Mouse (Mus musculus) forebrain, embryonic 11.5 days (tissue): ENCODE data around the gene Parp3. TPM values are rescaled to one million over a fixed set of nuclear protein-coding genes. Genes with fewer than 3 reads are reported as not detected.

ENCODE experiments used
- ATAC-seq: fragments of 200-750 bp; cut with Nextera tagmentation; replicated peaks from 2 replicates; pipeline ENCODE4 v1.8.0; 2017; ENCODE audit warnings: moderate TSS enrichment; ENCODE audit not compliant: low FRiP score
- DNase-seq: peaks from one replicate; pipeline ENCODE4 v3.0.0-alpha.2; 2017; ENCODE audit warnings: low spot score
- H3K27ac ChIP-seq: fragments of 300-500 bp; sonication (generic); 2 replicates; pipeline ENCODE4 v1.5.1; 2014; ENCODE audit warnings: low read depth, low read length
- H3K27me3 ChIP-seq: fragments of 300-500 bp; sonication (generic); 2 replicates; pipeline ENCODE4 v1.6.1; 2014; ENCODE audit warnings: mild to moderate bottlenecking, low read length, mixed read lengths; ENCODE audit not compliant: control insufficient read depth, insufficient read depth
- H3K36me3 ChIP-seq: fragments of 300-500 bp; sonication (generic); 2 replicates; pipeline ENCODE4 v1.6.1; 2014; ENCODE audit warnings: mild to moderate bottlenecking, low read length, moderate library complexity, mixed read lengths; ENCODE audit not compliant: control insufficient read depth, insufficient read depth
- H3K4me1 ChIP-seq: fragments of 300-500 bp; sonication (generic); replicated peaks from 2 replicates; pipeline ENCODE4 v1.6.1; 2014; ENCODE audit warnings: low read length, mixed read lengths; ENCODE audit not compliant: control insufficient read depth, insufficient read depth
- H3K4me2 ChIP-seq: fragments of 300-500 bp; sonication (generic); 2 replicates; pipeline ENCODE4 v1.6.1; 2014; ENCODE audit warnings: low read depth, mild to moderate bottlenecking, low read length, moderate library complexity, mixed read lengths; ENCODE audit not compliant: severe bottlenecking
- H3K4me3 ChIP-seq: fragments of 300-500 bp; sonication (generic); 2 replicates; pipeline ENCODE4 v1.5.1; 2014; ENCODE audit warnings: low read depth, low read length
- H3K9ac ChIP-seq: fragments of 300-500 bp; sonication (generic); 2 replicates; pipeline ENCODE4 v1.6.1; 2014; ENCODE audit warnings: low read length
- H3K9me3 ChIP-seq: fragments of 300-500 bp; sonication (generic); 2 replicates; pipeline ENCODE4 v1.6.1; 2016; ENCODE audit warnings: low read length, mixed read lengths; ENCODE audit not compliant: control insufficient read depth
- WGBS: fragments of 180-500 bp; shearing (Covaris S2); extraction: QIAGEN DNeasy Blood & Tissue Kit; methylation state at CpG from one replicate; pipeline ENCODE4 v1.1.7; 2014; 5-methylcytosine and 5-hydroxymethylcytosine counted together
- polyA plus RNA-seq: library from polyadenylated mRNA; unstranded; fragments of >200 nt; fragmentation: Nextera tagmentation; extraction: Ambion mirVana; gene quantifications from 2 replicates; pipeline ENCODE4 v1.2.1, GENCODE M21; 2014

Parp3 gene
- polyA plus RNA-seq, 1 experiment from 2014 or later = 1.2 TPM

DNA sequence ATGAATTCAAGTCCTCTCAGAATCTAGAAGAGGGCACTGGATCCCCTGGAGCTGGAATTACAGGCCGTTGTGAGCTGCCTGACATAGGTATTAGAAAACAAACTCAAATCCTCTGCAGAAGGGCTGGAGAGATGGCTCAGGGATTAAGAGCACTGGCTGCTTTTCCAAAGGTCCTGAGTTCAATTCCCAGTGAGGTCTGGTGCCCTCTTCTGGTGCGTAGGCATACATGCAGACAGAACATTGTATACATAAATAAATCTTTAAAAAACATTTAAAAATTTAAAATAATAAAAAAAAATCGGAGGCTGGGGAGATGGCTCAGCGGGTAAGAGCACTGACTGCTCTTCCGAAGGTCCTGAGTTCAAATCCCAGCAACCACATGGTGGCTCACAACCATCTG is 34.1 kb downstream of the Parp3 start:
- H3K27me3 ChIP-seq = no peaks in the 10 kb centered on the region
- H3K4me3 ChIP-seq = no peak overlapping the region
- ATAC-seq (no peak), DNase-seq (peak; percentile 38)
- H3K4me2 ChIP-seq = no peak overlapping the region
- H3K36me3 ChIP-seq = no peaks in the 10 kb centered on the region
- no peak overlapping the region for H3K27ac ChIP-seq
- no peak overlapping the region for H3K9ac ChIP-seq
- peaks cover 6% of the 10 kb centered on the region; the same call in 1 of the 2 replicates for H3K4me1 ChIP-seq
- 72% methylated on average over 5 of the region's 5 CpGs for WGBS
- H3K9me3 ChIP-seq = no peaks in the 10 kb centered on the region

DNA sequence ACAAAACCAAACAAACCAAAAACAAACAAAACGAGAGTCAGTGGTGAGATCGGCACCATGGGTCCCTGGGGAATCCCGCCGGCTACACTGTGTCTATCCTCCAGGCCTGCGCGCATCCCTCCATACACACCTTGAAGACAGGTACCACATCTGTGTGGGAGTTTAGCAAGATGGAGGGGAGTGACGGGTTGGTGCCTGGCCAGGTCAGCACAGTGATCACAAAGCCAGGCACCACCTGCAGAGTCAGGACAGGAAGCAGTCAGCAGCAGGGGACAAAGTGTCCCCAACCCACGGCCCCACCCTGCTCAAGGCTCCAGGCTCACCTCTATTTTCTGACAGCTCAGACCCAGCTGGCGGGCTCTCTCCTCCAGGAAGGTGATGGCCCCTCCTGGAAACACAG is 40.2 kb downstream of the Parp3 start:
- Histone ChIP-seq H3K4me2 (0 out of 2 replicates have a peak overlapping the region, but pooled peaks have one; percentile 8), H3K9me3 (no peaks in the 10 kb centered on the region), H3K27me3 (no peaks in the 10 kb centered on the region), H3K9ac (no peak overlapping the region), H3K4me3 (no peak overlapping the region), H3K36me3 (peaks cover 10% of the 10 kb centered on the region), H3K4me1 (peaks cover 9% of the 10 kb centered on the region; the same call in 1 of the 2 replicates), H3K27ac (no peak overlapping the region)
- DNase-seq = no peak
- WGBS = 85% methylated on average over 9 of the region's 9 CpGs
- no peak for ATAC-seq

GRCm38 (mm10) chr9:106433389-106433788 is 43.4 kb downstream of the Parp3 start:
- H3K4me1 ChIP-seq = peaks cover 11% of the 10 kb centered on the region
- H3K27me3 ChIP-seq = no peaks in the 10 kb centered on the region
- H3K4me2 ChIP-seq = no peak overlapping the region
- H3K9me3 ChIP-seq = no peaks in the 10 kb centered on the region
- no peak overlapping the region for H3K27ac ChIP-seq
- 80% methylated on average over 7 of the region's 7 CpGs for WGBS
- H3K9ac ChIP-seq = no peak overlapping the region
- peaks cover 13% of the 10 kb centered on the region for H3K36me3 ChIP-seq
- H3K4me3 ChIP-seq = no peak overlapping the region
- DNase-seq (no peak), ATAC-seq (no peak)

DNA sequence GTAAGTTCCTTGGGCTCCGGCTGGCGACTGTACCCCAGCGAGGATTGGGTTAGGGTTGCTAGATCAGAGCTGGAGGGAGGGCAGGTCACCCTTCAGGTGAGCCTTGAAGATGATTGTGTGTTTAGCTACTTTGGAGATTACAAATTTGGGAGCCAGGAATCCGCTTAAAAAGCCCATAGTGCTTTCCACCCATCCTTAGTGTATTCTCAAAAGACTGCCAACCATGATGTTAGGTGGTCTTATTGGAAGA is 46.8 kb downstream of the Parp3 start:
- H3K9me3 ChIP-seq = no peaks in the 10 kb centered on the region
- H3K27me3 ChIP-seq = no peaks in the 10 kb centered on the region
- peak overlapping the region; percentile 92 for H3K27ac ChIP-seq
- no peak; the same call in none of the 2 replicates for ATAC-seq
- H3K4me3 ChIP-seq = peak overlapping the region; percentile 92
- no peak for DNase-seq
- H3K36me3 ChIP-seq = peaks cover 13% of the 10 kb centered on the region
- H3K4me2 ChIP-seq = peak overlapping the region; percentile 84
- peaks cover 6% of the 10 kb centered on the region for H3K4me1 ChIP-seq
- 3% methylated on average over 4 of the region's 4 CpGs for WGBS
- H3K9ac ChIP-seq = peak overlapping the region; percentile 99

GRCm38 (mm10) chr9:106429221-106430014 is 47.3 kb downstream of the Parp3 start, which contains the start of gene Rpl29:
Rpl29 (plus strand) TSS chr9:106429454.
- H3K36me3 ChIP-seq = peaks cover 13% of the 10 kb centered on the region
- peaks cover 6% of the 10 kb centered on the region for H3K4me1 ChIP-seq
- DNase-seq = peak; percentile 95
- peak within 1 kb of the TSS; percentile 99 for H3K9ac ChIP-seq
- no peaks in the 10 kb centered on the region for H3K27me3 ChIP-seq
- no peaks in the 10 kb centered on the region for H3K9me3 ChIP-seq
- peak; percentile 93 for ATAC-seq
- peak within 1 kb of the TSS; percentile 92 for H3K27ac ChIP-seq
- peak within 1 kb of the TSS; percentile 92 for H3K4me3 ChIP-seq
- peak within 1 kb of the TSS; percentile 84 for H3K4me2 ChIP-seq
- under 1% methylated on average over 55 of the region's 55 CpGs for WGBS

- DNase-seq (no peak), ATAC-seq (peak; percentile 74)
- 25% methylated on average over 11 of the region's 11 CpGs for WGBS
- Histone ChIP-seq H3K27me3 (no peaks in the 10 kb centered on the region), H3K9me3 (no peaks in the 10 kb centered on the region), H3K4me3 (peak overlapping the region; percentile 92), H3K36me3 (peaks cover 13% of the 10 kb centered on the region), H3K4me1 (peaks cover 6% of the 10 kb centered on the region), H3K4me2 (peak overlapping the region; percentile 67), H3K27ac (peak overlapping the region; percentile 92), H3K9ac (peak overlapping the region; percentile 77)
These were observed 48.0 kb downstream of the Parp3 start for GRCm38 (mm10) chr9:106428719-106429220.

- peak overlapping the region; percentile 39 for H3K4me2 ChIP-seq
- H3K4me1 ChIP-seq = peaks cover 21% of the 10 kb centered on the region
- 0 out of 2 replicates have a peak overlapping the region, but pooled peaks have one; percentile 12 for H3K9ac ChIP-seq
- ATAC-seq (peak; percentile 63), DNase-seq (peak; percentile 91)
- no peaks in the 10 kb centered on the region for H3K9me3 ChIP-seq
- H3K36me3 ChIP-seq = no peaks in the 10 kb centered on the region
- H3K27ac ChIP-seq = peak overlapping the region; percentile 32; the same call in 1 of the 2 replicates
- no peaks in the 10 kb centered on the region for H3K27me3 ChIP-seq
- 0% methylated on average over 3 of the region's 3 CpGs for WGBS
- no peak overlapping the region for H3K4me3 ChIP-seq
These were observed 54.9 kb downstream of the Parp3 start for GRCm38 (mm10) chr9:106421865-106422160.

DNA sequence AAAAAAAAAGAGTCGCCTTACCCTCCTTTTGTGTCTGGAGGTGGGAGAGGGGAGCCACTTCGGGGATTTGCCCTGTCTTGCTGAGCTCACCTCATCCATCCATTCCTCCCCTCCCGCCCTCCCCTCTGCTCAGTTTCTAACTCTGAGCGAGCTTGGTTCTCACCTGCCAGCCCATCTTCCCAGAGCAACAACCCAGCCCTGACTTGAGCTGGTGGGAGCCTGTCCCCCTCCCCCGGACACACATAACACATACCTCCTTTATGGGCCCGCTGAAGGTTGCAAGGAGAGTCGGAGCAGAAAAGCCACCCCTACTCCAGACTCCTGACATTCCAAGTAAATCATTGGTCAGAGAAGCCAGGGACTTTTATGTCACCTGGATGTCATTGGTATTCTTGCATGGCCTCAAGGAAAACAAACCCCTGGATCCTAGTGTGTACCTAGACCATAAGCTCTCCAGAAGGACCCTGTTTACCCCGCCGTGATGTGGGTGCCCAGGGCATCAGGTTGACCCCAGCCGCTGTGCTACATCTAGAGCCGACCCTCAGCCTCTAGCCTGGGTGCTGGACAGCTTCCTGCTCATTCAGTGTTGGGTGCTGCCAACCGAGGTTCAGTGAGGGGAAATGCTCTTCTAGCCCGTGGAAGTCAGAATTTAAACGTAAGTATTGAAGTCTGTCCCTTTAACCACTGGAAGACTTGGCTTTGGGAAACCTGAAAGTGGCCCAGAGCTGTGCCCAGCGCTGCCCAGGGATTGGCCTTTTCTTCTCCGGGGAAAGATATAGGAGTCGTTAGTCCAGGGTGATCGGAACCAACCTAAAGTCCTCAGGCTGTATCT is 55.5 kb downstream of the Parp3 start:
- no peak overlapping the region; the same call in 1 of the 2 replicates for H3K4me3 ChIP-seq
- peak; percentile 65 for DNase-seq
- H3K36me3 ChIP-seq = no peaks in the 10 kb centered on the region

More for the DNA sequence above, 55.5 kb downstream of the Parp3 start:
- Histone ChIP-seq H3K9ac (0 out of 2 replicates have a peak overlapping the region, but pooled peaks have one; percentile 12), H3K27me3 (no peaks in the 10 kb centered on the region), H3K27ac (peak overlapping the region; percentile 32), H3K9me3 (no peaks in the 10 kb centered on the region), H3K4me1 (peaks cover 21% of the 10 kb centered on the region), H3K4me2 (peak overlapping the region; percentile 39)
- 3% methylated on average over 18 of the region's 18 CpGs for WGBS
- peak; percentile 47 for ATAC-seq
